Mouse (Mus musculus): ENCODE results near the gene Trim3. TPM values are rescaled to one million over a fixed set of nuclear protein-coding genes. Genes with fewer than 3 reads are reported as not detected.

Gene Trim3
- total and polyA plus RNA-seq, 3 experiments = 20.5 to 39.8 (median 23.0) TPM

DNA sequence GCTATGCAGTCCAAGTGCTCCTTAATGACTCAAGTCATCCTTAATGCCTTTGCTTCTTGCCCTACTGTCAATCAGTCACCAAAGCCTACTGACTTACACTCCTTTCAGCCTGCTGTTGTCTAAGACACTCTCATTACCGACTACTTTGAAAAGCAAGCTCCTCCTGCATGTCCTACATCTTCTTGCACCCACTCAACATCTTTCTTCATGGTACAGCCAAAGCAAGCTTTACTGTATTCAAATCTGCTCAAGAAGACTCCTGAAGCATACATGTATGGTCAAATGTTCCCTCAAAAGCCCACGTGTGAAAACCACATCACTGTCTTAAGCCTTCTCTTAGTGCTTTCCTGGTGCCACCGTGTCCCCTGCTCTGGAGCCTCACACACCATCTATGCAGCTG lies 70.0 kb downstream of the Trim3 start:
- WGBS = 80% methylated on average over 3 of the region's 3 CpGs
- intact Hi-C loops (cut with DNase I) = no loop called here
- TF ChIP-seq CTCF (IDR thresholded peaks at IDR 0.05) (no peak), POLR2A (IDR thresholded peaks at IDR 0.05; ENCODE audit: insufficient read depth, low read depth, low read length) (no peak), EP300 (IDR thresholded peaks at IDR 0.05; ENCODE audit: insufficient read depth, low read depth, low read length) (no peak)

DNA sequence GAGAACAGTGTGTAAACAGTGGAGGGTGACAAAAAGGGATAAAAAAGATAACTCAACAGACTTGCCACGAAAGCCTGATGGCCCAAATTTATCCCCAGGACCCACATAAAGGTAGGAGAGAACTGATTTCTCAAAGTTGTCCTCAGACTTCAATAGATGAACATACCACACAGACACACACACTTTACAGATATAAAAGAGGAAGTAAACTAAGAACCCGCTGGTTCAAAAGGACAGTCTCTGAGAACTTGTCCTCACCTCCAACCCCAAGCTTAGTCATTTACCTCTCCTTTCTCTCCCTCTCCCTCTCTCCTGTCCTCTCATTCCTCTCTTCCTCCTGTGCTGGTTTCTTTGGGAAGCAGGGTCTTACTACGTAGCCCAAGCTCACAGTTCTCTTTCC lies 71.1 kb downstream of the Trim3 start:
- Histone ChIP-seq H3K9ac (ENCODE audit: low read depth, low read length) (no peak overlapping the region), H3K4me3 (no peak overlapping the region), H3K27ac (no peak overlapping the region), H3K4me1 (ENCODE audit: control insufficient read depth, insufficient read depth, low read length) (peaks cover 3% of the 10 kb centered on the region; the same call in 1 of the 2 replicates), H3K36me3 (ENCODE audit: control insufficient read depth, insufficient read depth, low read length) (no peaks in the 10 kb centered on the region), H3K79me2 (replicated peaks; ENCODE audit: control insufficient read depth, insufficient read depth, low read length) (no peaks in the 10 kb centered on the region), H3K27me3 (ENCODE audit: control insufficient read depth, insufficient read depth, low read length) (no peaks in the 10 kb centered on the region)
- TF ChIP-seq CTCF (IDR thresholded peaks at IDR 0.05) (no peak), POLR2A (IDR thresholded peaks at IDR 0.05; ENCODE audit: insufficient read depth, low read depth, low read length) (no peak), EP300 (IDR thresholded peaks at IDR 0.05; ENCODE audit: insufficient read depth, low read depth, low read length) (no peak)
- intact Hi-C loops (cut with DNase I) = no loop called here
- 77% methylated on average over 3 of the region's 3 CpGs for WGBS
- no peak for DNase-seq

More for the DNA sequence above, 70.0 kb downstream of the Trim3 start:
- no peak overlapping the region for H3K9ac ChIP-seq (ENCODE audit: low read depth, low read length)
- DNase-seq = no peak
- no peaks in the 10 kb centered on the region for H3K79me2 ChIP-seq (replicated peaks; ENCODE audit: control insufficient read depth, insufficient read depth, low read length)
- H3K36me3 ChIP-seq (ENCODE audit: control insufficient read depth, insufficient read depth, low read length) = no peaks in the 10 kb centered on the region
- H3K27ac ChIP-seq = no peak overlapping the region
- no peak overlapping the region for H3K4me3 ChIP-seq
- peaks cover 3% of the 10 kb centered on the region; the same call in 1 of the 2 replicates for H3K4me1 ChIP-seq (ENCODE audit: control insufficient read depth, insufficient read depth, low read length)
- no peaks in the 10 kb centered on the region for H3K27me3 ChIP-seq (ENCODE audit: control insufficient read depth, insufficient read depth, low read length)

DNA sequence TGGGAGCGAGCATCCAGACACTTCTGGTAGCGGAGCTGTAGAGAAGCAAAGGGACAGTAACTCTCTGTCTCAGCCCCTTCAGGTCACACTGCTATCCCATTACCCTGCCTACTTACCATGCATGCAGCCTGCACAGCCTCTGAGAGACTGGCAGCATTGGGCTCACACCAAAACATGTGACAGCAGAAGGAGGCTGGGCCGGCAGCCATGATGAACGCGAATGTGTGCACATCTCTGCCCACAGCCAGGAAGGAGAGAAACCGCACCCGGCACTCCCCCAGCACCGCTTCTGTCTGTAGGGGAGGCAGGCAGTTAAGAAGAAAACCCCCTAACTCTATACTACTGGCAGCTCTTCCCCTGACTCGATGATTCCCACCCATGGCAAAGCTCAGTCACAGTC lies 74.4 kb downstream of the Trim3 start:
- H3K36me3 ChIP-seq (ENCODE audit: control insufficient read depth, insufficient read depth, low read length) = no peaks in the 10 kb centered on the region

DNA sequence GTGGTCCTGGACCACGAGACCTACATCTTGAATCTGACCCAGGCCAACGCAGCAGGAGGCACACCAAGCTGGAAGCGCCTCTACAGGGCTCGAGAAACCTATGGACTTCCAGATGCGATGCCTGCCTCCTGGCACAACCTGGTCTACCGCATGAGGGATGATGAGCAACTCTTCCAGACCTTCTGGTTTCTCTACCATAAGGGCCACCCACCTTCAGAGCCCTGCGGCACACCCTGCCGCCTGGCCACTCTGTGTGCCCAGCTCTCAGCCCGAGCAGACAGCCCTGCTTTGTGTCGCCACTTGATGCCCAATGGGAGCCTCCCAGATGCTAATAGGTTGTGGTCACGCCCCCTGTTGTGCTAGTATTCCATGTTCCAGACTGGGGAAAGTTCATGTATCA lies 75.7 kb downstream of the Trim3 start:
- no peaks in the 10 kb centered on the region for H3K79me2 ChIP-seq (replicated peaks; ENCODE audit: control insufficient read depth, insufficient read depth, low read length)
- peaks cover 4% of the 10 kb centered on the region for H3K4me1 ChIP-seq (ENCODE audit: control insufficient read depth, insufficient read depth, low read length)
- no peaks in the 10 kb centered on the region for H3K36me3 ChIP-seq (ENCODE audit: control insufficient read depth, insufficient read depth, low read length)
- H3K9ac ChIP-seq (ENCODE audit: low read depth, low read length) = no peak overlapping the region
- WGBS = 78% methylated on average over 11 of the region's 11 CpGs
- intact Hi-C loops (cut with DNase I) = loop anchor here (10.0 kb wide), 1 partner anchor 177 kb away; the partner anchor contains the start of genes Ilk and Rrp8
- H3K4me3 ChIP-seq = no peak overlapping the region
- no peak for TF ChIP-seq EP300 (IDR thresholded peaks at IDR 0.05; ENCODE audit: insufficient read depth, low read depth, low read length)
- no peak for TF ChIP-seq POLR2A (IDR thresholded peaks at IDR 0.05; ENCODE audit: insufficient read depth, low read depth, low read length)
- TF ChIP-seq CTCF (IDR thresholded peaks at IDR 0.05) = no peak
- no peak overlapping the region for H3K27ac ChIP-seq
- DNase-seq = no peak
- H3K27me3 ChIP-seq (ENCODE audit: control insufficient read depth, insufficient read depth, low read length) = no peaks in the 10 kb centered on the region

More for the DNA sequence above, 74.4 kb downstream of the Trim3 start:
- no peaks in the 10 kb centered on the region for H3K27me3 ChIP-seq (ENCODE audit: control insufficient read depth, insufficient read depth, low read length)
- TF ChIP-seq POLR2A (IDR thresholded peaks at IDR 0.05; ENCODE audit: insufficient read depth, low read depth, low read length) (no peak), EP300 (IDR thresholded peaks at IDR 0.05; ENCODE audit: insufficient read depth, low read depth, low read length) (no peak), CTCF (IDR thresholded peaks at IDR 0.05) (no peak)
- 76% methylated on average over 9 of the region's 9 CpGs for WGBS
- intact Hi-C loops (cut with DNase I) = loop anchor here (10.0 kb wide), 1 partner anchor 176 kb away; the partner anchor contains the start of genes Ilk and Rrp8
- no peak overlapping the region for H3K4me3 ChIP-seq
- no peaks in the 10 kb centered on the region for H3K79me2 ChIP-seq (replicated peaks; ENCODE audit: control insufficient read depth, insufficient read depth, low read length)
- no peak for DNase-seq
- H3K4me1 ChIP-seq (ENCODE audit: control insufficient read depth, insufficient read depth, low read length) = peaks cover 4% of the 10 kb centered on the region
- no peak overlapping the region for H3K9ac ChIP-seq (ENCODE audit: low read depth, low read length)
- no peak overlapping the region for H3K27ac ChIP-seq

DNA sequence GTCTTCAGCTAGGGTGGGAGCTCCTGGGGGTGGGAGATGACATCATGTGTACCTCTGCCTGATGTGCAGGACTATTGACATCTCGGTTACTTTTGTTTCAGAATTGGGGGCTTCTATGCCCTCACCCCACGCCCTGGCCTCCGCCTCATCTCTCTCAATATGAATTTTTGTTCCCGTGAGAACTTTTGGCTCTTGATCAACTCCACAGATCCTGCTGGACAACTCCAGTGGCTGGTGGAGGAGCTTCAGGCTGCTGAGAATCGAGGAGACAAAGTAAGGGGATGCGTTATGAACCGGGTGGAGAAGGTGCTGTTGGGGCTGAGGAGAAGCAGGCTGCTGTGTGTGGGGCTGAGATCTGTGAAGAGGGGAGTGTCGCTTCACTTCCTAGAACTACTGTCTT lies 77.0 kb downstream of the Trim3 start:
- no peak for DNase-seq
- peaks cover 4% of the 10 kb centered on the region for H3K4me1 ChIP-seq (ENCODE audit: control insufficient read depth, insufficient read depth, low read length)
- WGBS = 72% methylated on average over 8 of the region's 8 CpGs
- intact Hi-C loops (cut with DNase I) = loop anchor here (10.0 kb wide), 1 partner anchor 178 kb away; the partner anchor contains the start of genes Ilk and Rrp8
- no peak overlapping the region for H3K4me3 ChIP-seq
- H3K27ac ChIP-seq = no peak overlapping the region; the same call in 1 of the 2 replicates
- no peak overlapping the region for H3K9ac ChIP-seq (ENCODE audit: low read depth, low read length)
- TF ChIP-seq CTCF (IDR thresholded peaks at IDR 0.05) (no peak), EP300 (IDR thresholded peaks at IDR 0.05; ENCODE audit: insufficient read depth, low read depth, low read length) (no peak)
- H3K27me3 ChIP-seq (ENCODE audit: control insufficient read depth, insufficient read depth, low read length) = no peaks in the 10 kb centered on the region
- H3K79me2 ChIP-seq (replicated peaks; ENCODE audit: control insufficient read depth, insufficient read depth, low read length) = no peaks in the 10 kb centered on the region
- no peaks in the 10 kb centered on the region for H3K36me3 ChIP-seq (ENCODE audit: control insufficient read depth, insufficient read depth, low read length)

DNA sequence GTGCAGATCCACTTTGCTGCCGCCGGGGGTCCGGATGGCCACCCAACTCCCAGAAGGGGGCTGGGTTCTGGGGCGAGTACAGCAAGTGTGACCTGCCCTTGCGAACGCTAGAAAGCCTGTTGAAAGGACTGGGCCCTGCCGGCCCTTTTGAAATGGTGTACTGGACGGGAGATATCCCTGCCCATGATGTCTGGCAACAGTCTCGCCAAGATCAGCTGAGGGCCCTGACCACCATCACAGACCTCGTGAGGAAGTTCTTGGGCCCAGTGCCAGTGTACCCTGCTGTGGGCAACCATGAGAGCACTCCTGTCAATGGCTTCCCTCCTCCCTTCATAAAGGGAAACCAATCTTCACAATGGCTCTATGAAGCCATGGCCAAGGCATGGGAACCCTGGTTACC lies 77.8 kb downstream of the Trim3 start:
- 0 out of 2 replicates have a peak overlapping the region, but pooled peaks have one; percentile 23 for H3K9ac ChIP-seq (ENCODE audit: low read depth, low read length)
- WGBS = 65% methylated on average over 10 of the region's 10 CpGs

More for the DNA sequence above, 77.8 kb downstream of the Trim3 start:
- Histone ChIP-seq H3K27ac (peak overlapping the region; percentile 77), H3K4me3 (peak overlapping the region; percentile 82; the same call in 1 of the 2 replicates), H3K4me1 (ENCODE audit: control insufficient read depth, insufficient read depth, low read length) (peaks cover 4% of the 10 kb centered on the region), H3K36me3 (ENCODE audit: control insufficient read depth, insufficient read depth, low read length) (no peaks in the 10 kb centered on the region), H3K27me3 (ENCODE audit: control insufficient read depth, insufficient read depth, low read length) (no peaks in the 10 kb centered on the region), H3K79me2 (replicated peaks; ENCODE audit: control insufficient read depth, insufficient read depth, low read length) (no peaks in the 10 kb centered on the region)
- no peak for DNase-seq
- TF ChIP-seq EP300 (IDR thresholded peaks at IDR 0.05; ENCODE audit: insufficient read depth, low read depth, low read length) (no peak), CTCF (IDR thresholded peaks at IDR 0.05) (no peak), POLR2A (IDR thresholded peaks at IDR 0.05; ENCODE audit: insufficient read depth, low read depth, low read length) (no peak)
- intact Hi-C loops (cut with DNase I) = loop anchor here (2.0 to 10.0 kb wide), 3 partner anchors 25 to 179 kb away; partner anchors contain the start of genes Apbb1, Ilk and Rrp8

Other genes starting within 250 kb of the Trim3 start
- gene Fam160a2, start 233.5 kb downstream of the Trim3 start, total RNA-seq (2021) = 10 to 100 TPM; 16.0 to 16.3 TPM
- 25.4 and 48.2 TPM in 2 replicates for gene Fam160a2, start 233.5 kb downstream of the Trim3 start, polyA plus RNA-seq (2012; rRNA removed)
- gene Cnga4, start 229.0 kb downstream of the Trim3 start, total RNA-seq (2021) = not detected
- 0.09 and 0.14 TPM in 2 replicates for gene Cnga4, start 229.0 kb downstream of the Trim3 start, polyA plus RNA-seq (2012; rRNA removed)
- not detected for gene Cckbr, start 207.8 kb downstream of the Trim3 start, total RNA-seq (2021)
- not detected in 2 replicates for gene Cckbr, start 207.8 kb downstream of the Trim3 start, polyA plus RNA-seq (2012; rRNA removed)
- gene Cavin3, start 151.3 kb downstream of the Trim3 start, total RNA-seq (2021) = 10 to 100 TPM; 17.5 to 24.0 TPM
- 18.0 and 21.0 TPM in 2 replicates for gene Cavin3, start 151.3 kb downstream of the Trim3 start, polyA plus RNA-seq (2012; rRNA removed)
- gene Smpd1, start 79.2 kb downstream of the Trim3 start, total RNA-seq (2021) = 100 to 1,000 TPM; 154 to 186 TPM
- 190 and 211 TPM in 2 replicates for gene Smpd1, start 79.2 kb downstream of the Trim3 start, polyA plus RNA-seq (2012; rRNA removed)
- gene Apbb1, start 51.9 kb downstream of the Trim3 start, total RNA-seq (2021) = 100 to 1,000 TPM; 123 to 147 TPM
- 259 and 333 TPM in 2 replicates for gene Apbb1, start 51.9 kb downstream of the Trim3 start, polyA plus RNA-seq (2012; rRNA removed)
- under 1 TPM in 1 of 2 experiments, not detected in 1; 0.16 TPM for gene Hpx, start 33.4 kb downstream of the Trim3 start, total RNA-seq (2021)
- gene Hpx, start 33.4 kb downstream of the Trim3 start, polyA plus RNA-seq (2012; rRNA removed) = 0.33 and 1.9 TPM in 2 replicates
- 10 to 100 TPM; 70.8 to 78.5 TPM for gene Timm10b, start 6.5 kb upstream of the Trim3 start, total RNA-seq (2021)
- 83.6 and 92.9 TPM in 2 replicates for gene Timm10b, start 6.5 kb upstream of the Trim3 start, polyA plus RNA-seq (2012; rRNA removed)
- 10 to 100 TPM; 13.6 TPM for gene Arfip2, start 6.8 kb upstream of the Trim3 start, total RNA-seq (2021)
- gene Arfip2, start 6.8 kb upstream of the Trim3 start, polyA plus RNA-seq (2012; rRNA removed) = 30.4 and 40.1 TPM in 2 replicates
- 1 to 10 TPM in 1 of 2 experiments, under 1 TPM in 1; 0.78 to 2.0 TPM for gene Gm45799, start 7.0 kb upstream of the Trim3 start, total RNA-seq (2021)
- gene Gm45799, start 7.0 kb upstream of the Trim3 start, polyA plus RNA-seq (2012; rRNA removed) = 66.7 and 188 TPM in 2 replicates
- under 1 TPM; 0.14 to 0.29 TPM for gene Dnhd1, start 17.3 kb upstream of the Trim3 start, total RNA-seq (2021)
- gene Dnhd1, start 17.3 kb upstream of the Trim3 start, polyA plus RNA-seq (2012; rRNA removed) = 1.1 and 1.3 TPM in 2 replicates
- 10 to 100 TPM; 81.4 to 84.4 TPM for gene Ilk, start 103.0 kb upstream of the Trim3 start, total RNA-seq (2021)
- 127 and 168 TPM in 2 replicates for gene Ilk, start 103.0 kb upstream of the Trim3 start, polyA plus RNA-seq (2012; rRNA removed)
- 10 to 100 TPM in 1 of 2 experiments, 1 to 10 TPM in 1; 9.2 to 10.8 TPM for gene Rrp8, start 103.8 kb upstream of the Trim3 start, total RNA-seq (2021)
- 4.4 and 8.0 TPM in 2 replicates for gene Rrp8, start 103.8 kb upstream of the Trim3 start, polyA plus RNA-seq (2012; rRNA removed)
- 100 to 1,000 TPM; 110 to 115 TPM for gene Taf10, start 110.8 kb upstream of the Trim3 start, total RNA-seq (2021)
- 158 and 176 TPM in 2 replicates for gene Taf10, start 110.8 kb upstream of the Trim3 start, polyA plus RNA-seq (2012; rRNA removed)
- 10 to 100 TPM; 42.1 to 50.3 TPM for gene Tpp1, start 118.7 kb upstream of the Trim3 start, total RNA-seq (2021)
- gene Tpp1, start 118.7 kb upstream of the Trim3 start, polyA plus RNA-seq (2012; rRNA removed) = 66.1 and 90.0 TPM in 2 replicates
- gene Dchs1, start 154.1 kb upstream of the Trim3 start, total RNA-seq (2021) = 1 to 10 TPM; 7.2 to 8.5 TPM
- 8.0 and 11.0 TPM in 2 replicates for gene Dchs1, start 154.1 kb upstream of the Trim3 start, polyA plus RNA-seq (2012; rRNA removed)
- gene Mrpl17, start 177.5 kb upstream of the Trim3 start, total RNA-seq (2021) = 100 to 1,000 TPM in 1 of 2 experiments, 10 to 100 TPM in 1; 93.1 to 133 TPM
- gene Mrpl17, start 177.5 kb upstream of the Trim3 start, polyA plus RNA-seq (2012; rRNA removed) = 139 and 144 TPM in 2 replicates

Measured in heart, adult 2 months (tissue).